8 mouse cellular contexts compared by ENCODE assay signal in the genomic region with DNA sequence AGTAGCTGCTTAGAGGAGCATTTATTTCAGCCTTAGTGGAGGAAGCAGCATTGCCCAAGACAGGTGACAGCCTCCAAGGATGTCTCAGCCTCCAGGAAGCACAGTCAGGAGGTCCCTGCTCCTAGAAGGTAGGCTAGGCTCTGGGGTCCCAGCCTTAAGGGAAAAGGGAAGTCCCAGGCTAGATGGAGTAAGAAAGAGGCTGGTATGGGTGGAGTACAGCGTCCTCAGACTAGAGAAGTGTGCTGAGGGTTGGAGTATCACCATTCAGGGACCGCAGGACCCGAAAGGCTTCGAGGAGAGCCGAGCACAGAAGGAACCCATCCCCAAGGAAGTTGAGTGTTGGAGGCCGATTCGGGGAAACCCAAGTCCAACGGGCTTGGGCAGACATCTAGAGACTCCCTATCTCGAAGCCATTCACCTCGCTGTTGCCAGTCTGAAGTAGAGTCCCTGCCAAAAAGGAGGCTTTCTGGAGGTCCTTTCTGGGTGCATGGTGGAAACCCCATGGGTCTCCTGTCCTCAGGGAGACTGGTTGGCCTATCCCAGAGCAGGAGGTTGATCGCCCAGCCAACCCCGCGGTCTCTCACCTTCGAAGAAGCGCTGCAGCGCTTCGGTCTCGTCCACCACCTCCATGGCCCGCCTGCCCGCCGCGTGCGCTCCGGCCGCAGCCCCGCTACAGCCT. TPM values are rescaled to one million over a fixed set of nuclear protein-coding genes. Genes with fewer than 3 reads are reported as not detected.
A peak's percentile ranks its signal among the peaks of the same experiment; 100 is the strongest.
DNase-seq lines count a peak whose midpoint lies in the region; ATAC-seq and TF ChIP-seq lines count a peak whose summit lies in the region.

No protein-coding gene starts in this region.

- peak overlapping the region; percentile 37 for H3K27ac ChIP-seq in heart, embryonic 11.5 days (ENCODE audit: low read depth, low read length)
- peak overlapping the region; percentile 20; the same call in 1 of the 2 replicates for H3K27ac ChIP-seq in ES-Bruce4 (ENCODE audit: insufficient read depth, low read length)

- H3K4me1 ChIP-seq in heart, embryonic 11.5 days (ENCODE audit: control insufficient read depth, insufficient read depth, low read length) = peaks cover 8% of the 10 kb centered on the region
- peaks cover 2% of the 10 kb centered on the region for H3K4me1 ChIP-seq in ES-Bruce4 (ENCODE audit: control insufficient read depth, insufficient read depth, low read length)
- H3K4me1 ChIP-seq in megakaryocyte, embryonic 14.5 days = peaks cover 23% of the 10 kb centered on the region

- peak overlapping the region; percentile 82 for H3K4me2 ChIP-seq in heart, embryonic 11.5 days

- H3K27me3 ChIP-seq in heart, embryonic 11.5 days (ENCODE audit: control insufficient read depth, insufficient read depth, low read length) = no peaks in the 10 kb centered on the region
- H3K27me3 ChIP-seq in ES-Bruce4 (ENCODE audit: control insufficient read depth, insufficient read depth, low read length, poor library complexity, severe bottlenecking) = no peaks in the 10 kb centered on the region
- peaks cover 93% of the 10 kb centered on the region for H3K27me3 ChIP-seq in megakaryocyte, embryonic 14.5 days (replicated peaks)

- H3K4me3 ChIP-seq in heart, embryonic 11.5 days (ENCODE audit: low read depth, low read length) = peak overlapping the region; percentile 48
- peak overlapping the region; percentile 70 for H3K4me3 ChIP-seq in ES-Bruce4 (ENCODE audit: low read depth, low read length)
- H3K4me3 ChIP-seq in megakaryocyte, embryonic 14.5 days (replicated peaks) = peak overlapping the region; percentile 90

- no peak for ATAC-seq in heart, embryonic 11.5 days (replicated peaks; ENCODE audit: insufficient number of reproducible peaks, low FRiP score, low TSS enrichment)
- peak; percentile 69 for ATAC-seq in granulocyte monocyte progenitor cell, adult 5-6 weeks (replicated peaks; ENCODE audit: poor library complexity, severe bottlenecking)

- H3K36me3 ChIP-seq in heart, embryonic 11.5 days (ENCODE audit: control insufficient read depth, insufficient read depth, low read length) = no peaks in the 10 kb centered on the region
- H3K36me3 ChIP-seq in ES-Bruce4 (ENCODE audit: control insufficient read depth, insufficient read depth, low read length, poor library complexity, severe bottlenecking) = no peaks in the 10 kb centered on the region
- no peaks in the 10 kb centered on the region for H3K36me3 ChIP-seq in megakaryocyte, embryonic 14.5 days (replicated peaks; ENCODE audit: low read length)

- TF ChIP-seq POLR2A in ES-Bruce4 (IDR thresholded peaks at IDR 0.05; ENCODE audit: insufficient read depth, low read length) = no peak

- WGBS in heart, embryonic 11.5 days (ENCODE audit: insufficient replicate concordance) = 2% methylated on average over 26 of the region's 26 CpGs

- TF ChIP-seq CTCF in ES-Bruce4 (IDR thresholded peaks at IDR 0.05; ENCODE audit: low read depth, low read length) = no peak

- no peak for TF ChIP-seq EP300 in ES-Bruce4 (IDR thresholded peaks at IDR 0.05; ENCODE audit: insufficient read depth, low read depth, low read length)

- no peak for DNase-seq in heart, postnatal 4 days
- no peak for DNase-seq in right cerebral cortex, postnatal 4 days
- DNase-seq in kidney, postnatal 14 days = no peak
- no peak for DNase-seq in kidney, postnatal 4 days

- peak overlapping the region; percentile 80 for H3K9ac ChIP-seq in heart, embryonic 11.5 days (ENCODE audit: low read depth, low read length)
- H3K9ac ChIP-seq in ES-Bruce4 (ENCODE audit: low read depth, poor library complexity, severe bottlenecking) = peak overlapping the region; percentile 65

- H3K9me3 ChIP-seq in heart, embryonic 11.5 days (replicated peaks; ENCODE audit: control insufficient read depth, low read length) = no peaks in the 10 kb centered on the region
- no peaks in the 10 kb centered on the region for H3K9me3 ChIP-seq in ES-Bruce4 (replicated peaks; ENCODE audit: control insufficient read depth, insufficient read depth, low read length, poor library complexity, severe bottlenecking)
- no peaks in the 10 kb centered on the region for H3K9me3 ChIP-seq in megakaryocyte, embryonic 14.5 days

RNA-seq across cellular contexts. Expression of a gene that starts 0.4 kb away (rescaled TPM):
- 22.7 and 23.0 TPM in 2 replicates for polyA plus RNA-seq in heart, embryonic 11.5 days (2014; fragmentation: Nextera tagmentation; extraction: Ambion mirVana)
- 10 to 100 TPM in 1 of 2 experiments, 1 to 10 TPM in 1; 9.0 to 11.9 TPM for total RNA-seq in heart, postnatal 4 days (2021)
- polyA plus RNA-seq in ES-Bruce4 (2011; ENCODE audit: insufficient read depth, insufficient read length, low read depth, missing spikeins) = 15.0 and 15.9 TPM in 2 replicates
- total RNA-seq in granulocyte monocyte progenitor cell, adult 5-6 weeks (2014; fragmentation: Nextera tagmentation) = not detected in 2 replicates
- not detected in 2 replicates for total RNA-seq in granulocyte monocyte progenitor cell, adult 5-6 weeks (2017)
- 0.34 and 0.56 TPM in 2 replicates for polyA plus RNA-seq in megakaryocyte, embryonic 14.5 days (2012; ENCODE audit: insufficient read depth, low replicate concordance)

RNA-seq across cellular contexts. Expression of a gene that starts 36.1 kb away (rescaled TPM):
- 59.3 and 70.9 TPM in 2 replicates for polyA plus RNA-seq in heart, embryonic 11.5 days (2014; fragmentation: Nextera tagmentation; extraction: Ambion mirVana)
- 10 to 100 TPM; 26.8 to 27.2 TPM for total RNA-seq in heart, postnatal 4 days (2021)
- polyA plus RNA-seq in ES-Bruce4 (2011; ENCODE audit: insufficient read depth, insufficient read length, low read depth, missing spikeins) = 36.1 and 40.5 TPM in 2 replicates
- total RNA-seq in granulocyte monocyte progenitor cell, adult 5-6 weeks (2014; fragmentation: Nextera tagmentation) = 82.9 and 89.7 TPM in 2 replicates
- total RNA-seq in granulocyte monocyte progenitor cell, adult 5-6 weeks (2017) = 145 and 160 TPM in 2 replicates
- polyA plus RNA-seq in megakaryocyte, embryonic 14.5 days (2012; ENCODE audit: insufficient read depth, low replicate concordance) = 2.6 and 18.8 TPM in 2 replicates

RNA-seq across cellular contexts. Expression of a gene that starts 36.3 kb away (rescaled TPM):
- polyA plus RNA-seq in heart, embryonic 11.5 days (2014; fragmentation: Nextera tagmentation; extraction: Ambion mirVana) = 412 and 418 TPM in 2 replicates
- total RNA-seq in heart, postnatal 4 days (2021) = 100 to 1,000 TPM; 160 TPM
- polyA plus RNA-seq in ES-Bruce4 (2011; ENCODE audit: insufficient read depth, insufficient read length, low read depth, missing spikeins) = 290 and 300 TPM in 2 replicates
- 356 and 442 TPM in 2 replicates for total RNA-seq in granulocyte monocyte progenitor cell, adult 5-6 weeks (2014; fragmentation: Nextera tagmentation)
- 191 and 246 TPM in 2 replicates for total RNA-seq in granulocyte monocyte progenitor cell, adult 5-6 weeks (2017)
- polyA plus RNA-seq in megakaryocyte, embryonic 14.5 days (2012; ENCODE audit: insufficient read depth, low replicate concordance) = 17.7 TPM in 1 of 2 replicates, not detected in the other

RNA-seq across cellular contexts. Expression of a gene that starts 57.4 kb away (rescaled TPM):
- 64.6 and 65.8 TPM in 2 replicates for polyA plus RNA-seq in heart, embryonic 11.5 days (2014; fragmentation: Nextera tagmentation; extraction: Ambion mirVana)
- total RNA-seq in heart, postnatal 4 days (2021) = 10 to 100 TPM; 52.4 to 54.5 TPM
- 52.9 and 56.8 TPM in 2 replicates for polyA plus RNA-seq in ES-Bruce4 (2011; ENCODE audit: insufficient read depth, insufficient read length, low read depth, missing spikeins)
- 11.3 and 14.5 TPM in 2 replicates for total RNA-seq in granulocyte monocyte progenitor cell, adult 5-6 weeks (2014; fragmentation: Nextera tagmentation)
- 9.7 and 18.5 TPM in 2 replicates for total RNA-seq in granulocyte monocyte progenitor cell, adult 5-6 weeks (2017)
- 76.5 and 120 TPM in 2 replicates for polyA plus RNA-seq in megakaryocyte, embryonic 14.5 days (2012; ENCODE audit: insufficient read depth, low replicate concordance)

Comparison
In these comparisons a context has a peak if more than half of its experiments do, and no peak if none do; other contexts are left out.
1. RNA of a gene that starts 0.4 kb away (polyA plus RNA-seq): 22.7 to 23.0 TPM in heart, embryonic 11.5 days and 15.0 to 15.9 TPM in ES-Bruce4; 0.34 to 0.56 TPM in megakaryocyte, embryonic 14.5 days; every median in the first group is over 10 times any median in the second.
2. RNA of a gene that starts 36.3 kb away (polyA plus RNA-seq): 412 to 418 TPM in heart, embryonic 11.5 days and 290 to 300 TPM in ES-Bruce4; 17.7 TPM in megakaryocyte, embryonic 14.5 days; every median in the first group is over 10 times any median in the second.
3. Peak in every context shown above with its lines, with median percentiles within 50 percentile points of each other: H3K4me3 ChIP-seq.